Mouse (Mus musculus) MEL (cell line): Measurements from ENCODE around the gene Ccdc114. TPM values are rescaled to one million over a fixed set of nuclear protein-coding genes. Genes with fewer than 3 reads are reported as not detected.

ENCODE experiments used
- DNase-seq: peaks from one replicate; pipeline ENCODE4 v3.0.0; 2011; ENCODE audit warnings: low read depth, low spot score
- H3K27ac ChIP-seq: 2 replicates; pipeline ENCODE4 v1.5.1; 2012; ENCODE audit warnings: low read depth, mild to moderate bottlenecking, control low read depth, low read length, moderate library complexity; ENCODE audit not compliant: control insufficient read depth
- H3K27me3 ChIP-seq, 2 experiments: fragments of 150-350 bp in 1 of 2; sonication (generic) in 1 of 2; 2 replicates each; pipeline ENCODE4 v1.6.1; 2012; ENCODE audit warnings: low read length in 2 of 2, mild to moderate bottlenecking in 2 of 2, improper control_type of control experiment in 1 of 2, moderate library complexity in 1 of 2; ENCODE audit not compliant: insufficient read depth in 2 of 2, control insufficient read depth in 1 of 2
- H3K36me3 ChIP-seq, 2 experiments: 2 replicates each; pipeline ENCODE4 v1.6.1; 2012 to 2014; ENCODE audit warnings: low read length in 2 of 2, improper control_type of control experiment in 1 of 2, inconsistent platforms in 1 of 2, mild to moderate bottlenecking in 1 of 2; ENCODE audit not compliant: insufficient read depth in 2 of 2, control insufficient read depth in 1 of 2
- H3K4me1 ChIP-seq, 2 experiments: fragments of 150-350 bp in 1 of 2; sonication (generic) in 1 of 2; 2 replicates each; pipeline ENCODE4 v1.6.1; 2012; ENCODE audit warnings: low read length in 2 of 2, improper control_type of control experiment in 1 of 2, mild to moderate bottlenecking in 1 of 2; ENCODE audit not compliant: insufficient read depth in 2 of 2, control insufficient read depth in 1 of 2
- H3K4me3 ChIP-seq, 2 experiments: fragments of 150-350 bp in 1 of 2; sonication (generic) in 1 of 2; 2 replicates each; pipeline ENCODE4 v1.5.1; 2012; ENCODE audit warnings: low read depth in 2 of 2, low read length in 2 of 2, mild to moderate bottlenecking in 2 of 2, moderate library complexity in 2 of 2, control low read depth in 1 of 2, improper control_type of control experiment in 1 of 2; ENCODE audit not compliant: control insufficient read depth in 1 of 2, insufficient read depth in 1 of 2
- H3K79me2 ChIP-seq: 2 replicates; pipeline ENCODE4 v1.6.1; 2012; ENCODE audit warnings: mild to moderate bottlenecking, low read length, moderate library complexity; ENCODE audit not compliant: control insufficient read depth, poor library complexity, insufficient read depth
- H3K9ac ChIP-seq: 2 replicates; pipeline ENCODE4 v1.6.1; 2012; ENCODE audit warnings: low read depth, mild to moderate bottlenecking, control low read depth, low read length, moderate library complexity; ENCODE audit not compliant: control insufficient read depth, poor library complexity, severe bottlenecking
- H3K9me3 ChIP-seq: fragments of 150-350 bp; sonication (generic); replicated peaks from 2 replicates; pipeline ENCODE4 v1.6.1; 2012; ENCODE audit warnings: mild to moderate bottlenecking, low read length, improper control_type of control experiment, moderate library complexity; ENCODE audit not compliant: insufficient read depth
- BHLHE40 ChIP-seq: IDR thresholded peaks from 2 replicates; pipeline ENCODE4 v1.6.1; 2012; ENCODE audit warnings: low read depth, mild to moderate bottlenecking, inconsistent platforms, low read length, improper control_type of control experiment, borderline replicate concordance
- EP300 ChIP-seq, 2 experiments: IDR thresholded peaks; 2 replicates each; pipeline ENCODE4 v1.6.1; 2011; ENCODE audit warnings: improper control_type of control experiment in 2 of 2, low read length in 2 of 2, low read depth in 1 of 2, mild to moderate bottlenecking in 1 of 2
- GABPA ChIP-seq: IDR thresholded peaks from 2 replicates; pipeline ENCODE4 v1.6.1; 2012; ENCODE audit warnings: low read depth, mild to moderate bottlenecking, inconsistent platforms, low read length, improper control_type of control experiment, moderate library complexity
- GATA1 ChIP-seq: IDR thresholded peaks from 2 replicates; pipeline ENCODE4 v1.6.1; 2011; ENCODE audit warnings: low read depth, low read length, improper control_type of control experiment
- MAFK ChIP-seq: IDR thresholded peaks from 2 replicates; pipeline ENCODE4 v1.6.1; 2011; ENCODE audit warnings: low read depth, mild to moderate bottlenecking, low read length, improper control_type of control experiment, borderline replicate concordance
- MAX ChIP-seq: IDR thresholded peaks from 2 replicates; pipeline ENCODE4 v1.6.1; 2011; ENCODE audit warnings: low read length, improper control_type of control experiment
- MYB ChIP-seq: IDR thresholded peaks from 2 replicates; pipeline ENCODE4 v1.6.1; 2011; ENCODE audit warnings: mild to moderate bottlenecking, low read depth, low read length, improper control_type of control experiment
- MYC ChIP-seq: IDR thresholded peaks from 2 replicates; pipeline ENCODE4 v1.6.1; 2011; ENCODE audit warnings: low read depth, mild to moderate bottlenecking, low read length, improper control_type of control experiment, moderate library complexity
- NRF1 ChIP-seq: IDR thresholded peaks from 2 replicates; pipeline ENCODE4 v1.6.1; 2014; ENCODE audit warnings: low read depth, mild to moderate bottlenecking, inconsistent platforms, low read length, improper control_type of control experiment, moderate library complexity; ENCODE audit not compliant: poor library complexity, insufficient read depth, severe bottlenecking
- POLR2A ChIP-seq, 2 experiments: IDR thresholded peaks; 2 replicates each; pipeline ENCODE4 v1.6.1; 2011 to 2012; ENCODE audit warnings: low read length in 2 of 2, mild to moderate bottlenecking in 2 of 2, control low read depth in 1 of 2, improper control_type of control experiment in 1 of 2, low read depth in 1 of 2, moderate library complexity in 1 of 2; ENCODE audit not compliant: control insufficient read depth in 1 of 2, insufficient read depth in 1 of 2, poor library complexity in 1 of 2
- POLR2AphosphoS2 ChIP-seq: IDR thresholded peaks from 2 replicates; pipeline ENCODE4 v1.6.1; 2011; ENCODE audit warnings: low read length, improper control_type of control experiment
- RAD21 ChIP-seq: IDR thresholded peaks from 2 replicates; pipeline ENCODE4 v1.6.1; 2011; ENCODE audit warnings: mild to moderate bottlenecking, low read depth, low read length, improper control_type of control experiment
- USF1 ChIP-seq: IDR thresholded peaks from 2 replicates; pipeline ENCODE4 v1.6.1; 2014; ENCODE audit warnings: low read depth, mild to moderate bottlenecking, inconsistent platforms, low read length, improper control_type of control experiment, moderate library complexity
- USF2 ChIP-seq, 2 experiments: IDR thresholded peaks; 2 replicates each; pipeline ENCODE4 v1.6.1; 2011 to 2012; ENCODE audit warnings: improper control_type of control experiment in 2 of 2, low read length in 2 of 2, borderline replicate concordance in 1 of 2, inconsistent platforms in 1 of 2, low read depth in 1 of 2, mild to moderate bottlenecking in 1 of 2; ENCODE audit not compliant: insufficient read depth in 1 of 2
- ZMIZ1 ChIP-seq: IDR thresholded peaks from 2 replicates; pipeline ENCODE4 v1.6.1; 2012; ENCODE audit warnings: low read depth, mild to moderate bottlenecking, inconsistent platforms, low read length, improper control_type of control experiment, moderate library complexity
- ZNF384 ChIP-seq: IDR thresholded peaks from 2 replicates; pipeline ENCODE4 v1.6.1; 2012; ENCODE audit warnings: low read depth, mild to moderate bottlenecking, inconsistent platforms, low read length, improper control_type of control experiment
- polyA plus RNA-seq, 2 experiments: library from polyadenylated mRNA; stranded (reverse) in 1 of 2; unstranded in 1 of 2; fragments of >175 nt in 1 of 2; fragments of >200 nt in 1 of 2; gene quantifications; 2 replicates each; pipeline versions ENCODE4 v1.2.1 to v1.2.4; 2012; ENCODE audit warnings: low replicate concordance in 2 of 2, low read depth in 1 of 2; ENCODE audit not compliant: insufficient read length in 2 of 2, insufficient read depth in 1 of 2, missing spikeins in 1 of 2
- total RNA-seq: library from RNA; depleted of rRNA; stranded (reverse); fragments of 300-350 nt; gene quantifications from 2 replicates; pipeline ENCODE4 v1.2.3, GENCODE M21; 2012

Ccdc114 gene
- total and polyA plus RNA-seq, 3 experiments: 0.15 to 0.24 TPM; not detected in 1

GRCm38 (mm10) chr7:45906622-45907021 lies 17.2 kb upstream of the Ccdc114 start:
- H3K9me3 ChIP-seq: no peaks in the 10 kb centered on the region
- H3K79me2 ChIP-seq: no peaks in the 10 kb centered on the region
- TF ChIP-seq ZMIZ1 (no peak), USF2 (IDR thresholded peaks at IDR 0.05; ENCODE audit: borderline replicate concordance in 1 of 2, insufficient read depth in 1 of 2, low read depth in 1 of 2, low read length in 2 of 2) (no peak), GABPA (no peak), ZNF384 (no peak), POLR2AphosphoS2 (no peak), EP300 (IDR thresholded peaks at IDR 0.05; ENCODE audit: low read depth in 1 of 2, low read length in 2 of 2) (no peak), USF1 (no peak), POLR2A (IDR thresholded peaks at IDR 0.05; ENCODE audit: control insufficient read depth in 1 of 2, insufficient read depth in 1 of 2, low read depth in 1 of 2, low read length in 2 of 2, poor library complexity in 1 of 2) (no peak), NRF1 (no peak), GATA1 (no peak), BHLHE40 (no peak), MAX (no peak), RAD21 (no peak), MAFK (no peak), MYC (no peak), MYB (no peak)
- 0 out of 4 replicates have a peak, but pooled peaks cover 0 to 2% of the 10 kb centered on the region in 2 experiments for H3K36me3 ChIP-seq
- H3K4me3 ChIP-seq: no peak overlapping the region
- no peaks in the 10 kb centered on the region for H3K4me1 ChIP-seq
- H3K9ac ChIP-seq: no peak overlapping the region
- no peak for DNase-seq
- no peaks in the 10 kb centered on the region for H3K27me3 ChIP-seq
- no peak overlapping the region for H3K27ac ChIP-seq

- no peaks in the 10 kb centered on the region for H3K9me3 ChIP-seq
- no peaks in the 10 kb centered on the region for H3K4me1 ChIP-seq
- H3K27me3 ChIP-seq: no peaks in the 10 kb centered on the region
- no peaks in the 10 kb centered on the region for H3K79me2 ChIP-seq
- no peak overlapping the region for H3K9ac ChIP-seq
- no peak overlapping the region for H3K4me3 ChIP-seq
- H3K27ac ChIP-seq: no peak overlapping the region
- 0 out of 4 replicates have a peak, but pooled peaks cover 0 to 2% of the 10 kb centered on the region in 2 experiments for H3K36me3 ChIP-seq
- TF ChIP-seq ZNF384 (no peak), USF1 (peak; percentile 48; the same call in 1 of the 2 replicates)
- DNase-seq: no peak
These were observed 15.5 kb upstream of the Ccdc114 start for GRCm38 (mm10) chr7:45908384-45908783.
